18 mouse cellular contexts compared by ENCODE assay signal in the genomic region with DNA sequence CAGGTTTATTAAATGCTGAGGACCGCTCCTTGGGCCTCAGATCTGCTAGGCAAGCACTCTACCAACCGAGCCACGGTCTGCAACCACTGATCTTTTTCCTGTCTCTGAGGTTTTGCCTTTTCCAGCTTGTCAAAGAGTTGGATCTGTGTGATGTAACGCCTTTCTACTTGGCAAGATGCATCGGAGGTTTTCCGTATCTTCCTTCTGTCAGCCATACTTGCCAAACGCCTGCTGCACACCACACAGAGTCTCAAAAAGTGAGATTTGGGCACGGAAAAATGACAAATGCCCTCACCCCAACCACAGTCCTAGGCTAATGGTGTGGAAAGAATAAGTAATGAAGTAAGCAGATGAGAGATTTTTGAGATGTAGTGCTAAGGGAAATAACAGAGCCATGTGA.
"Had no signal": no experiment of that assay in that cellular context is flagged by ENCODE, and none has a peak within 500 bp of the region (broad histone marks: within the 10 kb centered on the region; RNA-seq: fewer than 3 reads in every experiment).

No protein-coding gene starts in this region.

- H3K4me1 ChIP-seq: kidney, embryonic 15.5 days; limb, embryonic 15.5 days; liver, embryonic 12.5 days; midbrain, embryonic 10.5 days; stomach, embryonic 15.5 days had no signal

- H3K4me3 ChIP-seq: kidney, embryonic 15.5 days; left cerebral cortex, adult 2 months; limb, embryonic 15.5 days; liver, embryonic 12.5 days; midbrain, embryonic 10.5 days; myocyte; neural tube, embryonic 15.5 days; stomach, embryonic 15.5 days had no signal

- H3K27me3 ChIP-seq: kidney, embryonic 15.5 days; limb, embryonic 15.5 days; liver, embryonic 12.5 days; neural tube, embryonic 15.5 days; stomach, embryonic 15.5 days had no signal

- H3K9ac ChIP-seq: kidney, embryonic 15.5 days; limb, embryonic 15.5 days; liver, embryonic 12.5 days; lung, embryonic 14.5 days; neural tube, embryonic 15.5 days; stomach, embryonic 15.5 days had no signal

- H3K36me3 ChIP-seq: kidney, embryonic 15.5 days; limb, embryonic 15.5 days; liver, embryonic 12.5 days; midbrain, embryonic 10.5 days; neural tube, embryonic 15.5 days; stomach, embryonic 15.5 days had no signal

- H3K4me2 ChIP-seq: kidney, embryonic 15.5 days; limb, embryonic 15.5 days; liver, embryonic 12.5 days; lung, embryonic 14.5 days; neural tube, embryonic 15.5 days; stomach, embryonic 15.5 days had no signal

- H3K27ac ChIP-seq: kidney, embryonic 15.5 days; left cerebral cortex, adult 2 months; limb, embryonic 15.5 days; liver, embryonic 12.5 days; midbrain, embryonic 10.5 days; neural tube, embryonic 15.5 days; stomach, embryonic 15.5 days had no signal

- H3K9me3 ChIP-seq: kidney, embryonic 15.5 days; limb, embryonic 15.5 days; liver, embryonic 12.5 days; midbrain, embryonic 10.5 days; neural tube, embryonic 15.5 days; stomach, embryonic 15.5 days had no signal

- DNase-seq: kidney, postnatal 14 days; lung, embryonic 14.5 days; lung, postnatal 10 days; lung, postnatal 4 days; midbrain, embryonic 14.5 days; right cerebral cortex, adult 18-20 months; right cerebral cortex, postnatal 4 days; spleen, adult 18-20 months; thymus, adult 2 months; thymus, postnatal 25 days had no signal

- ATAC-seq: liver, embryonic 12.5 days had no signal
